Mouse (Mus musculus) spleen, adult 2 months (tissue): ENCODE data around the gene Tmem72. TPM values are rescaled to one million over a fixed set of nuclear protein-coding genes. Genes with fewer than 3 reads are reported as not detected.

Source experiments
- DNase-seq, 2 experiments: peaks; one replicate each; pipeline versions ENCODE4 v3.0.0 to v3.0.0-alpha.2; 2012 to 2021; ENCODE audit warnings: low spot score in 2 of 2, low read depth in 1 of 2
- H3K27ac ChIP-seq: fragments of 200-500 bp; 2 replicates; pipeline ENCODE4 v1.5.1; 2012; ENCODE audit warnings: low read length, inconsistent platforms; ENCODE audit not compliant: insufficient read depth
- H3K27me3 ChIP-seq: fragments of 200-500 bp; 2 replicates; pipeline ENCODE4 v1.6.1; 2012; ENCODE audit warnings: mild to moderate bottlenecking, moderate library complexity, low read length, inconsistent platforms; ENCODE audit not compliant: control insufficient read depth, insufficient read depth
- H3K36me3 ChIP-seq: fragments of 200-500 bp; 2 replicates; pipeline ENCODE4 v1.6.1; 2012; ENCODE audit warnings: mild to moderate bottlenecking, low read length, inconsistent platforms; ENCODE audit not compliant: control insufficient read depth, insufficient read depth
- H3K4me1 ChIP-seq: fragments of 200-500 bp; 2 replicates; pipeline ENCODE4 v1.6.1; 2011; ENCODE audit warnings: inconsistent platforms; ENCODE audit not compliant: control insufficient read depth, insufficient read depth, insufficient read length
- H3K4me3 ChIP-seq: fragments of 200-500 bp; 2 replicates; pipeline ENCODE4 v1.5.1; 2011; ENCODE audit warnings: mild to moderate bottlenecking, inconsistent platforms; ENCODE audit not compliant: insufficient read depth, insufficient read length; ENCODE audit errors: extremely low read depth
- CTCF ChIP-seq: fragments of 200-500 bp; IDR thresholded peaks from 2 replicates; pipeline ENCODE4 v1.5.1; 2011; ENCODE audit warnings: mild to moderate bottlenecking, inconsistent platforms; ENCODE audit not compliant: insufficient read depth, insufficient read length, insufficient replicate concordance; ENCODE audit errors: extremely low read depth
- POLR2A ChIP-seq: fragments of 200-500 bp; IDR thresholded peaks from 2 replicates; pipeline ENCODE4 v1.6.1; 2011; ENCODE audit warnings: low read depth, low read length, inconsistent platforms
- WGBS: fragments of 180-500 bp; shearing (Covaris S2); methylation state at CpG from one replicate; pipeline ENCODE4 v1.1.7; 2018; 5-methylcytosine and 5-hydroxymethylcytosine counted together
- polyA plus RNA-seq: library from polyadenylated mRNA; depleted of rRNA; stranded (reverse); fragments of >200 nt; gene quantifications from 2 replicates; pipeline ENCODE4 v1.2.3, GENCODE M21; 2012

Gene Tmem72
- polyA plus RNA-seq, 1 experiment, result 0.01 TPM

- no peak for TF ChIP-seq CTCF
- TF ChIP-seq POLR2A, result no peak
- H3K4me1 ChIP-seq, result no peaks in the 10 kb centered on the region
- no peak overlapping the region for H3K4me3 ChIP-seq
- no peaks in the 10 kb centered on the region for H3K27me3 ChIP-seq
- DNase-seq, result no peak
- H3K36me3 ChIP-seq, result peaks cover 23% of the 10 kb centered on the region
- H3K27ac ChIP-seq, result no peak overlapping the region
- 90% methylated on average over 11 of the region's 11 CpGs for WGBS
These were observed 73.8 kb downstream of the Tmem72 start for GRCm38 (mm10) chr6:116642942-116643341.

GRCm38 (mm10) chr6:116639663-116640062 is 77.0 kb downstream of the Tmem72 start:
- H3K27me3 ChIP-seq, result no peaks in the 10 kb centered on the region
- no peaks in the 10 kb centered on the region for H3K4me1 ChIP-seq
- no peak overlapping the region for H3K4me3 ChIP-seq
- H3K36me3 ChIP-seq, result peaks cover 15% of the 10 kb centered on the region; the same call in 1 of the 2 replicates
- TF ChIP-seq POLR2A, result no peak
- TF ChIP-seq CTCF, result no peak
- no peak overlapping the region for H3K27ac ChIP-seq
- DNase-seq, result no peak
- WGBS, result 90% methylated on average over 2 of the region's 2 CpGs

DNA sequence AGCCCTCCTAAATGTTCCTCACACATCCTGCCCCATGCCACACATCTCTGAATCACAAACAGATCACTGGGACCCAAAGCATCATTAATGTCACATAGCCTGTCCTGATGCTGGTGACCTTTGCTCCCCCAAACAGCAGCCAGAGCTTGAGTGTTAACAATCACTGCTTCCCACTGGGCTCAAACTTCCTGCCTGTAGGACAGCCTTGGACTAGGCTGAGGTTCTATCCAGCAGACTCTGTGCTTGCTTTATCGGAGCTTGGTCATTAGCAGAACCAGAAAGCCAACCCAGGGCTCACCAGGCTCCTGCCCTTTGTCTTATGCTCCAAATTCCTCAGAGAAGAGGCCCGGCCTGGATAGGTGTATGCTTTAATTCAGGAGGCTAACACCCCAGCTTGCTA is 77.8 kb downstream of the Tmem72 start:
- Histone ChIP-seq H3K27ac (no peak overlapping the region), H3K4me3 (no peak overlapping the region), H3K4me1 (no peaks in the 10 kb centered on the region), H3K27me3 (no peaks in the 10 kb centered on the region), H3K36me3 (peaks cover 13% of the 10 kb centered on the region; the same call in 1 of the 2 replicates)
- no peak for DNase-seq
- WGBS, result 87% methylated on average over 2 of the region's 2 CpGs
- TF ChIP-seq POLR2A (no peak), CTCF (no peak)

DNA sequence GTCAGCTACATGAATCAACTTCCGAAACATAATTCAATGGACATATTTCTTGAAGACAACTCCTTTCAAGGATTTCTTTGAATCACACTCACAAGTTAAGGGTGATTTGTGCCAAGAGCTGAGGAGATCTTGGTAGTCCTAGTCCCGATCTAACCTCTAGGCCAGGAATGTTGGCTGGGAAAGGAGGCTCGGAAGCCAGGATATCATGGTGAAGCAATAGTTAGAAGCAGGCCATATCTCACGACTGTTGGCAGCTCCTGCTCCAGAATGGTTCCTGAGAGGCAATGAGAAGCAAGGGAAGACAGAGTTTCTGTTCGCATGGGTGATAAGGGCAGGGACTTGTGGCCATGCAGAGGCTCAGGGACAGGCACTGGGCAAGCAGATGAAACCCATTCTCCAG is 79.2 kb downstream of the Tmem72 start:
- DNase-seq, result no peak
- no peaks in the 10 kb centered on the region for H3K4me1 ChIP-seq

DNA sequence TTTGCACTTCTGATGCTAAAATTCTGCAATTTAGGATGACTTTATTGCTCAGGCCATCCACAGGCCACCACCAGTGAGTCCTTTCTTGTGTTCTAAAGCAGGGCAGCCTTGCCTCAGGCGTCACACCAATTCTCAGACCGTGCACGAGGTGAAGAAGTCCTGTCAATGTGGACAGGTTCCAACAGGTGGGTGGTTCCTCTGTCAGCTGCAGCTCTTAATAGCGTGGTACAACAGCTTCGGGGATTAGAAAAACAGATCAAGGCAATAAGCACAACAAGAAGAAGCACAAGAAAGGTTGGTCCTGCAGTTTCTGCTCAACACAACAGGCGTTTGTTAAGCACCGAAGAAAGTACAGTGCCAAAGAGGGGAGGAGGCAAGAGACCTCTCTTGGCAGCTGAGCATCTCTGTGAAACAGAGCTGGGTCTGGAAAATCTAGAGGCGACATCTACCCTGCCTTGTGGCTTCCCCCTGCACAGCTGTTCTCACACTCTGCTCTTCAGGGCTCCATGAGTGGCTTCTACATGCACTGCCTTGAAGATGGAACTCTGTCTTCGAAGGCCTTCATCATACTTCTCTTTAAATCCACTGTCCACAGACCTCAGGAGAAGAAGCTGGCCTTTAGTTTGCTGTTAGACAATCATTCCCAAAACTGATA is 80.0 kb downstream of the Tmem72 start:
- H3K27ac ChIP-seq, result no peak overlapping the region
- no peaks in the 10 kb centered on the region for H3K27me3 ChIP-seq
- H3K36me3 ChIP-seq, result peaks cover 12% of the 10 kb centered on the region; the same call in 1 of the 2 replicates
- H3K4me3 ChIP-seq, result no peak overlapping the region
- WGBS, result 53% methylated on average over 9 of the region's 9 CpGs
- DNase-seq, result no peak
- no peaks in the 10 kb centered on the region for H3K4me1 ChIP-seq
- no peak for TF ChIP-seq POLR2A
- no peak for TF ChIP-seq CTCF

More for the DNA sequence above, 79.2 kb downstream of the Tmem72 start:
- Histone ChIP-seq H3K36me3 (peaks cover 12% of the 10 kb centered on the region; the same call in 1 of the 2 replicates), H3K4me3 (no peak overlapping the region), H3K27me3 (no peaks in the 10 kb centered on the region), H3K27ac (no peak overlapping the region)
- TF ChIP-seq CTCF, result no peak
- TF ChIP-seq POLR2A, result no peak
- WGBS, result 90% methylated on average over 5 of the region's 5 CpGs

DNA sequence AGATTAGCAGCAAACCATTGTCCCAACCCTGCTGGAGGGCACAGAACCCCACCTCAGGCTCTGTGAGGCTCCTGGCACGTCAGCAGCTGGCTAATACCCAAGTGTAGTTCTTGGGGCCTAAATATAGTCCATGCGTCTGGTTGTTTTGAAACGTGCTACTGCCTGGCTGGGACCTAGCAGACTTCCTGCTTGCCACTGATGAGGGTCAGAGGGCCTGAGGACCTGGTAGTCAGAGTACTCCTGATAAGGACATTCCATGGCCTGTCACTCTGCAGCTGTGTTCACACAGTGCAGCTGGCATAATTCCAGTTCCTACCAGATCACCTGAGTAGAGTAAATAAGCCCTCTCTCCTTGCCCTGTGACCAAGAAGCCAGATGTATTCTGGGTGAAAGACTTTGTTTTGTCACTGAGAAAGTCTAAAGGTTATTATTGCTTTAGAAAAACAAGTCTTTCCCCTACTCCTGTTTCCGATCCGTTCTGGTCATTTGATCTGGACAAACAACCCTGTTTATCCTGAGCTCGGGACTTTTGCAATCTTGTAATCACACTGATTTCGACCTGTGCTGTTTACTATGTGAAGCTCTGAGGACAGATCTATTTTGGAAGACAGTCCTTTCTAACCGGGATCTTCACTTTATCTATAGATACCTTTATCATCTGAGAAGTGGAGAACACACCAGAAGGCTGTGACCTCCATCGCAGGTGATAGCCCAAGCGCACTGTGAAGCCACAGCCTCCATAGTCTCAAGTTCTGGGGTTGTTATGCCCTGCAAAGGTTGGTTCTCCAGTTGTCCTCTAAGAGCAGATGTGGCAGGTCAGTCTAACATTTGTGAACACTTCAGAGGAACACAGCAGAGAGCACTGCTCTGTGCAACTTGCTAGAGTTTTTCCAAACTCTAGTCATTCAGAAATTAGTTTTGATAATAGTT is 81.2 kb downstream of the Tmem72 start:
- H3K27ac ChIP-seq, result no peak overlapping the region
- H3K27me3 ChIP-seq, result no peaks in the 10 kb centered on the region
- 56% methylated on average over 10 of the region's 10 CpGs for WGBS
- H3K4me3 ChIP-seq, result no peak overlapping the region
- H3K36me3 ChIP-seq, result peaks cover 9% of the 10 kb centered on the region; the same call in 1 of the 2 replicates
- H3K4me1 ChIP-seq, result no peaks in the 10 kb centered on the region
- no peak for TF ChIP-seq POLR2A
- no peak for TF ChIP-seq CTCF
- no peak for DNase-seq
